Mouse (Mus musculus) left cerebral cortex, adult 9 months (tissue): ENCODE results near the gene Btnl1.
A peak's percentile ranks its signal among the peaks of the same experiment; 100 is the strongest.

ENCODE experiments used
- DNase-seq, 2 experiments: peaks; one replicate each; pipeline ENCODE4 v3.0.0; 2022; ENCODE audit warnings: low spot score in 2 of 2

Gene Btnl1

DNA sequence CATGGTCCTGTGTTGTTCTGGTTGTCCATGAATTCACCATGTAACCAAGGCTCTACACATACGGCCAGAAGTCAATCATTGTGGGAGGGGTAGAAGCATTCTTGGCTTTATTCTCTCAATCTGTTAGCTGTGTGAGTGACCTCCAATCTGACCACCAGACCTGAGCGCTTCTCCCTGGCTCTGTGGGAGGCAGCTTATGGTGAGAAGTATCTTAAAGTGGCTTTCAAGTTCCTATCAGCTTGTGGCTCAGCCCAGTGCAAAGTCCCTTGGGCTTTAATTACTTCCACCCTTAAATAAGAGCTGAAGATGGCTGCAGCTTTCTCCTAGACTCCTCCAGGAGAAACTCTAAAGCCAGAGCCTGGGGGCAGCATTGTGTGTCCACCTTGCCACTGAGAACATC lies at the start of gene Btnl1:
TSS of gene Btnl1 (plus strand) at position 286 of the 400 bp plus-strand sequence.
- DNase-seq, result no peak

DNA sequence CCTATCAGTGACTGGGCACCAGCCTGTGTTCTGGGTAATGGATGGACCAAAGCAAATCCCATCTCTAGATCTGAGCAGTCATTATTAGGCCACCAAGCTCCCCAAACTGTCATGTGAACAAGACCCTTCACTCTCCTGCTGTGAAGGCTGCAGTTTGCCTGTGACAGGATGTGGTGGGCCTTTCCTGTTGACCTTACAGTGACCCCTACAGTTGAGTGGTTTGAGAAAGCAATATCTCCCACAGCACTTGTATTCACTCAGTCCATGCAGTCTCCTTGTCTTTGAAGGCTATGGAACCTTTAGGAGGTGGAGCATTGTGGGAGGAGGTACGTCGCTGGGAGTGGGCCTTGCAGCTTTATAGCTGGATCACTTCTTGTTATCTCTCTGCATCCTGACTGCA lies 47.1 kb upstream of the Btnl1 start:
- DNase-seq, result no peak

DNA sequence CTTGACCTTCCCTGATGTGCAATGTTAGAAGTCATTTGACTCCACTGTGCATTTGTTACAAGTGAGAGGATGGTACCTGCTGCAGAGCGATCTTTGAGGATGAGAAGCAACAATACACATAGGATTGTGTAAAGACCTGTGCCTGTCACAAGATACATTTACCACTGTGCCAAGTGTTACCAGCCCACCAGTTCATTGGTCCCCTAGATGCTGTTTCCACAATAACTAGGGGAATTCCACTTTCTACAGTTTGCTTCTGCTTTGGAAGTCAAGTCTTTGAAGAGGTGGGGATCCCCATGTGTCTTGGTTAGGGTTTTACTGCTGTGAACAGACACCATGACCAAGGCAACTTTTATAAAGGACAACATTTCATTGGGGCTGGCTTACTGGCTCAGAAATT lies 45.7 kb upstream of the Btnl1 start:
- DNase-seq, result no peak

DNA sequence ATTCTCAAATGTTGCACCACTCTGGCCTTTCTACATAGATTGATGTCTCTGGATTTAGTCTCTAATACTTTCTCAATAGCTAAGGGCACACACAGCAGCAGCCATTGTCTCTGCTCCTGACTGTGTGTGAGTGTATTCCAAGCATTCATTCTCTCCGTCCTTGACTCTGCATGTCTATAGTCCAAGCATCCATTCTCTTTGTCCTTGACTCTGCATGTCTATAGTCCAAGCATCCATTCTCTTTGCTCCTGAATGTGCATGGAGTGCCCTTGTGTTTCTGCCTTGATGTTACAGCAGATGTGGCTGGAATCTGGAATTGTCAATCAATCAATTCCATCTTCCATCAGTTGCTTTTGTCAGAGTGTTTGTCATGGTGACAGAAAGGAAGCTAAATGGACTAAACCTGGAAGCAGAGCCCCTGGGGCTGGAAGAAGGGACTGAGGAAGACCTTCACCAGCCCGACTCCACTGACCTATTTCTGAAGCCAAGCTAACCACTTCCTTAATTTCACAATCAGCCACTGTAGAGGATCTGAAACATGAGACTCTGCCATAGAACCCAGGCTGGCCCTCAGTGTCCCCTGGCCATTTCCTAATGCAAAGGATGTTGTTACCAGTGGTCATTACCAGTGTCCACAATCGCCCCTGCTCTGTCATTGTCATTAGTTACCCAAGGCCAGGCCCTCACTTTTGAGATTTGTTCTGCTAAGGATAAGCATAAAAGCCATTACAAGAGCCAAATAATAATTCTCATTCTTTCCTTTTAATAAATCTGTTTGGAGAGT lies 36.1 kb upstream of the Btnl1 start:
- DNase-seq, result no peak

DNA sequence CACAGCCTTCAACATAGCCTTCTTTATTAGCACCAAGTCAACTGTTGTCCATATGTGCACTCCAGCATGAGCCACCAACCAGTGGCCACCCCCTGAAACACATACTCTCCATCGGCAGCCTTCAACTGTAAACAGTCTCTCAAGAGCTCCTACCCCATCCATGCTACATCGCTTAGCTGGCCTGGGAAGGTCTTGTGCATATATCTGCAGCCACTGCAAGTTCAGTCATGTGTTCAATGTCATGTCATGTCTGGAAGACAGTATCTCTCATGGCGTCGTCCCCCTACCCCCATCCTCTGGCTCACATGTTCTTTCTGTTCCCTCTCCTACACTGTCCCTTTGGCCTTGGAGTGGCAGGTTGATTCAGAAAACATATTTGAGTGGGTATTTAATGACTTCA lies 32.0 kb upstream of the Btnl1 start:
- no peak for DNase-seq

DNA sequence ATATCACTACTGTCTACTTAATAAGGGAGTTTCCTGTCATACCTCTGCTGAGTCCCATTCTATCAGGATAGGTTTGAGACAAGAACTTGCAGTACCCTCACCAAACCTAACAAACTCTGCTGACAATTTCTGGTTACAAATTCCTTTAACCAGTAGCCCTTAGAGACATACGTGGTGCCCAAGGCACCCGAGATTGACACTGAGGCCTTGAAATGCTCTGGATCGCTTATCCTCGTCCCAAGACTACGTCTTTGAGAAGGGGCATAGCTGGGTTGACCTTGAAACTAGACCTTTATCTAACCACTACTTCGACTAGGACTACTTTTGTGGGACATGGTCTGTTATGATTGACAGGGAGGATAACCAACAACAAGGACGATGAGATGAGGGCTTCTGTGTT lies 31.4 kb upstream of the Btnl1 start:
- no peak for DNase-seq

DNA sequence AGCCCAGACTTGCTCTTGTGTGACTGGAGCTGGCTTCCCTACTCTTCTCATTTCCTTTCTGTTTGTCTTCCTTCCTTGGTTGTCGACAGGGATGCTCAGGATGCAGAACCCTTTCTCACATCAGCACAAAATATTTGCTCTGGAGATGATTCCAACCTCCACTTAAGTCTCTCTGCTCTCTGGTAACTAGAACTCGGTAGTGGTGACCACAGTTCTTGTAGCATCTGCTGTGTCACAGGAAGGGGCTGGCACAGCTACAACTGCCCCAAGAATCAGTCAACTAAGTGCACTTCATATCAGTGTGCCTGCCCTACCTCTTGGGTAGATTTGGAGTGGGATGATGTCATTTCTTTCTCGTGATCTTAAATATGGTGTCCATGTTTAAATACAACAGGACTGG lies 30.9 kb upstream of the Btnl1 start:
- no peak for DNase-seq

DNA sequence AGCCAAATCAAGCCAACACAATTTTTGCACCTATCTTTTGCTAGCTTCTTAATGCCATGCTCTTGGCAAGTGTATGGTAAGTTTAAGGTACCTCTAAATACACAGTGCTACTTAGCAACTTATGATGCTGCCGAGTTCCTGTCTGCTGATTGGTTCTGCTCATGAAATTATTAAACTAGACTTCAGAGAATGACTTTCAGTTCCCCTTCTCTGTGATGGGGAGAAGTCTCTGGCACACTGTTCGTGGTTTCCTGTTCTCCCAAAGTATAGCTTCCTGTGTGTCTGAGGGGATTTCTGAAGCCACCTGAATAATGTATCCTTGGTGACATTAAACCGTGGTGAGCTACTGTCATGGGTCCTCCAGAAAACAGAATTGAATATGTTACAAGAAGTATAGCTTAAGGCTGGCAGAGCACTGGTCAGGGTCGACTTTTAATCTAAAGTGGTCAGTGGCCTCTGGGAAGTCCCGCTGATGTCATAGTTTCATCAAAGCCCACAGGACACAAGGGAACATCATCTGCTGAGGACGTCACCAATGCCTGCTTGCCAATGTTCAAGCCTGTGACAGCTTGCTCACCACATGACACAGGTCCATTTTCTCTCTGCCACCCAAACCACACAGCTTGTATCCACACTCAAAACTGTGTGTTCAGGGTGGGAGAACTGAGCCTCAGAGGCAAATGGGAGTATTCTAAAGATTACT lies 29.2 kb upstream of the Btnl1 start:
- peak in 1 of 2 experiments; percentile 77 for DNase-seq

DNA sequence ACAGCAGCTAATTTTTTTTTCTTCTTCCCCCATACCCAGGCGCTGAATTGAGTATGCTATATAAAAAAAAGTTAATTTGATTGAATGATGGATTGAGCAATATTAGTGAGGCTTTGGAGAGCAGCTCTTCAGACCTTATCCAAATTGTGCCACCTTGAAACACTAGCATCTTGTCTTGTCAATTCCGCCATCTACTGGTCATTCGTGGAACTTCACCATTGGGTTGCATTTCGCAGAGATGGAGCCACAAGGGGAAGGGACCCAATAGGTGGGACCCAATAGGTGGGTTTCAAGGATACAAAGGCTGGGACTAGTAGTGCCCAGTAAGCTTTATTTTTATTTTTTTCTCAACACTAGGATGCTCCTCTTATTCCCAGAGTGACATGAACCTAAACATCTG lies 27.5 kb upstream of the Btnl1 start:
- peak in 1 of 2 experiments; percentile 82 for DNase-seq

DNA sequence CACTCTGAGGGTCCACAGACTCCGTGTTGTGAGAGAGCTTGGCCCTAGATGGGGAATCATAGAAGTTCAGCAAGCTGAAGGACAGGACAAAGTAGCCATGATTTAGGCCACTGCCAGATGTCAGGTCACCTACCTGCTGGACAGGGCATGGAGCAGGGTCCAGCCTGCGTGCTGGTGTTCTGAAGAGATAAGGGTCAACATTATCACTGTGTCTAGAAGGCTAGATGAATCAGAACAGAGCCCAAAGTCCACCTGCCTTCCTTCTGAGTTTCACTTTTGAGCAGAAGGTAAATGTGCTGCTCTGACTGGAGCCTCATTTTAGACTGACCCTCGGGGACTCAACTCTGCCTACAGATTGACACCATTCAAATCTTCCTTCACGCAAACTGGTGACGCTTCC lies 22.4 kb upstream of the Btnl1 start, which contains the start of gene Btnl2:
TSS of gene Btnl2 (plus strand) at position 284 of the 400 bp plus-strand sequence.
- DNase-seq, result no peak

DNA sequence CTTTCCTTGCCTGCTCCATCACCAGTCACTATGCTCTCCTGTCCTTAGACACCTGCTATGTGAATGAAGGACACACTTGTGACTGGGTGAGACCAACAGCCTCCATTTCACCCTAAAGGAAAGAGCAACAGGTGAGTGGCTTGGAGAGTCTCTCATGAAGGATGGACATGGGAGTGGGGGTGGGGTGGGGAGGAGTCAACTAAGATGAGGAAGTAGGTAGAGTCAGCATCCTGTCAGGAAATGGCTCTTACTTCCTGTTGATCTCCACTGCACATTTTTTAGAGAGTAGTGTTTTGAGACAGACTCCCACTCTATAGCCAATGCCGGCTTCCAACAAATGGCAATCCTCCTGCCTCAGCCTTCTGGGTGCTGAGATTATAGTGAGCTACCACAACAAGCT lies 22.0 kb upstream of the Btnl1 start:
- no peak for DNase-seq

DNA sequence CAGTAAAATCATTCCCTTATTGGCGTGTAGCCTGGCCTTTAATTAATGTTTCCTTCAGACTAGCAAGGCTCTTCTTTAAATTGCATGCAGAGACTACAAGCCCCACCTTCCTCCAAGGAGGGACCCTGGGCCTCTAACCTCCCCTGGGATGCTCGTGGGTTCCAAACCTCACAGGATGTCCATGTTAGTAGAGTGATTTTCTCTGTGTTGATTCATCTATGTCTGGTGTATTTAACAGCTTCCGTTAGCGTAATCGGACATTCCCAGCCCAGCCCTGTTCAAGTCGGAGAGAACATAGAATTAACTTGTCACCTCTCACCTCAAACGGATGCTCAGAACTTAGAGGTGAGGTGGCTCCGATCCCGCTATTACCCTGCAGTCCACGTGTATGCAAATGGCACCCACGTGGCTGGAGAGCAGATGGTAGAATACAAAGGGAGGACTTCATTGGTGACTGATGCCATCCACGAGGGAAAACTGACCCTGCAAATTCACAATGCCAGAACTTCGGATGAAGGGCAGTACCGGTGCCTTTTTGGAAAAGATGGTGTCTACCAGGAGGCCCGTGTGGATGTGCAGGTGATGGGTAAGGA lies 13.9 kb upstream of the Btnl1 start:
- DNase-seq, result no peak

DNA sequence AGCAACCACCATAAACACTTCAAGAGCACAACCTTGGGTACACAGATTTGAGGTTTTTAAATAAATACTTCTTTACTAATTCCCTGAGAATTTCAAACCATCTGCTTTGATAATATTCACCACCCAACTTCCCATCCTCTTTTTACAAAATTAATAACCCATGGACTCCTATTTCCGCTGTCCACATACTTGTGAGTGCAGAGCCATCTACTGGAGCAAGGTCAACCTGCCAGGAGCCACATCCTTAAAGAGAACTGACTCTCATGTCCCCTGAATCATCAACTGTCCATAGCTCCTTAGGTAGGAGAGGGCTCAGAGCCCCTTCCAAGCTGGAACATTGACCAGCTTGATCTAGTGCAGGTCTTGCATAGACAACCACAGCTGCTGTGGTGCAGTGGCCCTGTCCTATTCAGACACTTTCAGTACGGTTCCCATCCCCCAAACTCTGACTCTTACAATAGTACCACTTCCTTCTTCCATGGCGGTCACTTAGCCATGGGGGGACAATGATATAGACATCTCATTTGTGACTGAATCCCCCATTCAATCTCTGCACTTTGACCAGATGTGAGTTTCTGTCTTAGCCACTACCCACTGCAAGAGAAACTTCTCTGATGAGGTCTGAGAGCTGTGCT lies 13.1 kb upstream of the Btnl1 start:
- DNase-seq, result no peak

DNA sequence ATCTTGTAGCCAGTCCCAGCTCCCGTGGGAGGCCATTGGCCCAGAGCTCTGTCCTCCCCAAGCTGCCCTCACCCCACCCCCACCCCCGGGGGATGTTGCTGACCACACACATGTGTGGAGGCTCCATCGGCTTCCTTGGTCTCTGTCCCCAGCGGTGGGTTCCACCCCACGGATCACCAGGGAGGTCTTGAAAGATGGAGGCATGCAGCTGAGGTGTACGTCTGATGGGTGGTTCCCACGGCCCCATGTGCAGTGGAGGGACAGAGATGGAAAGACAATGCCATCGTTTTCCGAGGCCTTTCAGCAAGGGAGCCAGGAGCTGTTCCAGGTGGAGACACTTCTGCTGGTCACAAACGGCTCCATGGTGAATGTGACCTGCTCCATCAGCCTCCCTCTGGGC lies 11.9 kb upstream of the Btnl1 start:
- no peak for DNase-seq

DNA sequence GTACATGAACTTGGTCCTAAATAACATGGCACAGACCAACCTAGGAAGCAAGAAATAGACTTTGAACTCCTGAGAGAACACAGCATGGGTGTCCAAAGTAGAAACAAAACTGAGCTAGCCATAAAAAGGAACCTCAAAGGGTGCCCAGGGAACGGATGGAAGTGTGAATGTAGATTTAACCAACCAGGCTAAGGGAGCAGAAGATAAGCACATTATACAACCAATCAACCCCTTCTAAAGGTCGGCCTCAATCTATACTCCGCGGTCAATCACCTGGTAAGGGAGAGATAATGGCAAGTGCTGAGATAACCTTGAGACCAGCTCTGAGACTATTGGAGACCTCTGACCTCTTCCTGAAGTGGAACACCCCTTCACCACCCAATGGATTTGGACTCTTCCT lies 6.4 kb upstream of the Btnl1 start:
- DNase-seq, result no peak

DNA sequence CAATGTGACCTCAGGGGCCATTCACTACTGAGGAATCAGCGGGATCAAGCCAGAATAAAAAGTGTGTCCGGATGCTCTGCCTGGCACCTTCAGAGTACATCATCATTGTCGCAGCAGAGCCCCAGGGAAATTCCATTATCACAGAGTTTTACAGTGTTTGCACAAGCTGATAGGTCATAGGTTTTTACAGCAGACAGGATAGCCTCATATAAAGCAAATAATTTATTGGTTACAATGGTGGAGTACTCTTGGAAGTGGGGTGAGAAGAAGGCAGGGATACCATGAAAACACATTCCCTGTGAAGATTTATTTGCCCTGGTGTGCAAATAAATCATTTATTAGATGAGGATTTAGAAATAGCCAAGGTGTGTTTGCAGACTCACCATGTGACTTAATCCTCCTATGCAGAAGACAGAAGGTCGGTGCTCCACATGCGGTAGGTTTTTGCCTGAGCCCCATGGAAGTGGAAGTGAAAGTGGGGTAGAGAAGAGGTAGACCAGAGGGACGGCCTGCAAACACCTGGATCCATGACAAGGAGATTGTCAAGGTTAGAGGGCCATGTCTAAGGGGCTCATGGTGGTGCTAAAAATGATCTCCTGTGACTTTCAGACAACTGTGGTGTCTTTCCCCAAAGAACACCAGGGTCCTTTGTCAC lies 3.8 kb upstream of the Btnl1 start:
- no peak for DNase-seq

DNA sequence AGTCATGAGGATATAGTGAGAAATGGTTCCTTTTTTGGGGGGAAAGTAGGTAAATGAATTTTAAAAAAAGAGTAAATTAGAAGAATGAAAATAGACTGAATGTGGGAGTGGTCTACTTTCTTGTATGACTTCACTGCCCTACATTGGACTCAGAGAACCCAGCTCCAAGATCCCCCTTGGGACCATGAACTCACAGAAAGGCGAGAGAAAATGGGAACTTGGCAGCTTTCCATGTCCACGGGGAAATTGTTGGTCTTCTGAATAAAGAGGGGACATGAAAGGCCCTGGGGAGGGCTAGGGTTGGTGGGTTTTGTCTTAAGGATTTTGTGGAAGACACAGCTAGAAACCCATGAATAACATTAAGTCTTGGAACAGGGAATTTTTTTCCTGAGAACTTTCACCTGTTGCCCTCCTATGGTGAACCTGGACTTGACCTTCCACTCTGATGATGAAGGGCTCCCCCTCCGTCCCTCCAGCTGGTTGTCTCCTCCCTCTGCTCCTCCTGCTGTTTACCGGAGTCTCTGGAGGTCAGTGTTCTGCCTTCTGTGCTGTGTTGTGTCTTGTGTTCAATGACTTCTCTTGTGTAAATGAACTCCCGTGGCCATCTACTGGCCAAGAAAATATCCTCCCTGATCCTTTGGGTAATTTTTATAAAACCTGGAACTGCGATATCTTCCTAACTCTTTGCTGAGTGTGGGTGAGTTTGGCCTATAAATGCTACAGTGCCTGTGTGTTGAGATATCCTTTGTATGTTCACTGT lies 698 bp downstream of the Btnl1 start:
- no peak for DNase-seq

DNA sequence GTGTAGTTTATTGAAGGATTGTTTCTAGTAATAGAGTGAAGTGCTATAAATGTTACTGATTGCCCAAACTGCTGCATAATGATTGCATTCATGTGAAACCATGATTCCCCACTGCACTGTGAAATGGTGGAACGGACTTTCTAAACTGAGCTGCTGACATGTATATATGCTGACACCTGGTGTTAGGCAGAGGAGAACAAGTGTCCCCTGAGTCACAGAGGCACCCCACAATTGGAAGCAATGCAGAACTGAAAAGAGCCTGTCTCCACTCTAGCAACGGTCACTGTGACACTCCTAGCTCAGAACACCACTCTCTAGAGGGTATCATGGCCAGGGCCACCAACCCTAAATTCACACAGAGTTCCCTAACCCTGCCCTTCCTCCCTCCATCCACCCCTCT lies 1.8 kb downstream of the Btnl1 start:
- DNase-seq, result no peak

DNA sequence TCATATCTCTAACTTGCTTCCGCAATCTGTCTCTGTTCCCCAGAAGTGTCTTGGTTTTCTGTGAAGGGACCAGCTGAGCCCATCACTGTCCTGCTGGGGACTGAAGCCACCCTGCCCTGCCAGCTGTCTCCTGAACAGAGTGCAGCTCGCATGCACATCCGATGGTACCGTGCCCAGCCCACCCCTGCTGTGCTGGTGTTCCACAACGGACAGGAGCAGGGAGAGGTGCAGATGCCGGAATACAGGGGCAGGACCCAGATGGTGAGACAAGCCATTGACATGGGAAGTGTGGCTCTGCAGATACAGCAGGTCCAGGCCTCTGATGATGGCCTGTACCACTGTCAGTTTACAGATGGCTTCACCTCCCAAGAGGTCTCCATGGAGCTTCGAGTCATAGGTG lies 2.5 kb downstream of the Btnl1 start:
- DNase-seq, result no peak

DNA sequence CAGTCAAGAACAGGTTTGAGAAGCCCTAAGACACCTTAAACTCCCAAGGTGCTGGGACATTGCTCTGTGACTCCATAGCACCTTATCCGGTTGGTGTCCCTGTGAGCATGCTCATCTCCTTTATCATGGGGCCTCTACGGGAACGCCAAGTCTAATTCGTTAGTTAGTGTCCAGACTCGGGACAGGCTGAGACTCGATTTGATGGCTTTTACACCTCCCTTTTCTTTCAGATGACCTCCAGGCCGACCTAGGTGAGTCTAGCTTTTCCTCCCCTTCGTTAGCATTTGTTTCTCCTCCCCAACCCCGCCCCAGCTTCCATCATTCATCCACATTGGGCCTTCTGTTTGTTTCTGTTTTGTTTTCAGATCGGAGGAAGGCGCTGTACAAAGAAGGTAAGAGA lies 4.9 kb downstream of the Btnl1 start:
- DNase-seq, result no peak

DNA sequence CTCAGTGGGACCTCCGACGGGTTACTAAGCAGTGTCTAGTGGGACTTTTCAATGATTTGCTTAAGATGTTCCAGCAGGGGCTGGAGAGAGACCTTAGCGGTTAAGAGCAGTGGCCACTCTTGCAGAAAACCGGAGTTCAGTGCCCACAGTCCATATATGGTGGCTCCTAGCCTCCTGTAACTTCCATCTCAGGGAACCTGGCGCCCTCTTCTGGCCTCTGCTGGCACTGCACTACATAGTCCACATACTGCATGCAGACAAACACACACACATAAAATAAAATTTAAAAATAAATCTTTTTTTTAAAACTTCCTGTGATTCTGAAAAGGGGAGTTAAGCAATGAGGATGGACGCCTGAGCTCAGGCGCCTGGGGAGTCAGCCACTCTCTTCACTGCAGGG lies 6.3 kb downstream of the Btnl1 start:
- no peak for DNase-seq
